Mouse (Mus musculus) frontal cortex, adult 2 months (tissue): ENCODE results near the gene Scube2. TPM values are rescaled to one million over a fixed set of nuclear protein-coding genes. Genes with fewer than 3 reads are reported as not detected.

Experiments
- DNase-seq, 2 experiments: peaks; one replicate each; pipeline ENCODE4 v3.0.0; 2022; ENCODE audit warnings: low spot score in 1 of 2; ENCODE audit errors: extremely low spot score in 1 of 2
- polyA plus RNA-seq: library from polyadenylated mRNA; depleted of rRNA; stranded (reverse); fragments of >200 nt; gene quantifications from 2 replicates; pipeline ENCODE4 v1.2.3, GENCODE M21; 2012

Gene Scube2
- polyA plus RNA-seq, 1 experiment, result 2.4 TPM

DNA sequence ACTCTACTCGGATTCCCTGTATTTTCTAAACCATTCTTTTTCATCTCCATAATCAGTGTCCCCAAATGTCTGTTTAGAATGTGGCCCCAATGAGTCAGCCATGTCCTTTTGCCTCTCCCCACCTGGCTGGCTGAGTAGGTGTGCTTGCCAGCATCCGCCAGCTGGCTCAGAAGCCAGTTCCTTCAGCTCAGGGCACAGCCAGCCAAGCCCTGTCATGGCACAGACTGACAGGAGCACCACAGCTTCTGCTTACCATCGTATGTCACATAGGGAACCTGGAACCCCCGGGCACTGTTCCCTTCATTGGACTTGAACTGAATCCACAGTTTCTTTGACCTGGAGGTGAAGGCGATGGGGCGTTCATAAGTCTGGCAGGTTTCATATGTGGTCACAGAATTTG is 61.1 kb downstream of the Scube2 start:
- DNase-seq, result no peak

DNA sequence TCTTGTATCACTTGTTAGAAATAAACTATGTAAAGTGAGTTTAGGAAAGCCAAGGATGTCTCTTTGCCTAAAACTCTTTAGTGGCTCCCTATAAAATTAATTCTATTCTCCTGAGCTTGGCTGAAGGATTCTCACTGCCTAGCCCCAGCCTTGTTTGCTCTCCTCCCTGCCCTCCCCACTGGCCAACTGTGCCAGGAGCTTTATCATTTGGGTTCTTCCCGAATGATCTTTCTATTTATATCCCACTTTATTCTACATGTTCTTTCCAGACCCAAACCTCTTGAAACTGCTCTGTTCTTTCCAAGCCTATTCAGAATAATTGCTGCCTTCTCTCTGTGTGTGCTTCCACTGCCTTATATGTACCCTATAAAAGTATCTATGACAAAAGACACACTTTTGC is 62.0 kb downstream of the Scube2 start:
- no peak for DNase-seq

DNA sequence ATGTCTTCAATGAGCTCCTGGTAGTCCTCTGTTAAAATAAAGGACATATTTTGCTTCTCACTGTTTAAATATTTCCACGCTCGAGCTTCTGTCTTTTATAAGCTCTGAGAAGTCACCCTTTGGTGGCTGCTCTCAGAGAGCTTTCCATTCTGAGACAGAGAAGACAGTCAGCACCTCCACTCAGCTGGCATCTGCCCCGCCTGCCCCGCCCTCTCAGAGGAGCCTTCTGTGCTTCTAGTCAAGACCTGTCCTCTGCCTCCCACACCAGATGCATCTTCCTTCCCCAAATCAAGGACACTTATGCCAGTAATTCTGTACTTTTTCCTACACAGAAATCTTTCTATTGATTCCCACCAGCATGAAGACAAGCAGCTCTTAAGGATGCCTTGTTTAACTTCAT is 64.9 kb downstream of the Scube2 start:
- peak in 1 of 2 experiments; percentile 63 for DNase-seq

DNA sequence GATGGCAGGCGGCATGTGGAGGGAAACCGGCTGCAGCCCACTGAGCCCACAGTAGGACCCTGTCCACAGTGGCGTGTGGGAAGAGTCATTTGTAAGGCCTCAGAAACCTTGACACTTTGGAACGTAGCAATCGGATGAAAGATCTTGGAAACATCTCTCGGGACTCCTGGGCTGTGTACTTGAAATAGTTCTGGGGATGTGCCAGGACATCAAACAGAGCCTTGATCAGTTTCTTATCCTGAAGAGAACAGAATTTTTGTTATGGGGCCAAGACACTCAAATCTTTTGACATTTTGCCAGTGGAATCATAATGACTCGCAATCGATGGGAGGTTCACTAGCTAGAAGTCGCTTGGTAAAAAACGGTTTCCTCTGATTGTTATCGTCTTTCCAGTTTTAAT is 66.3 kb downstream of the Scube2 start:
- DNase-seq, result no peak

DNA sequence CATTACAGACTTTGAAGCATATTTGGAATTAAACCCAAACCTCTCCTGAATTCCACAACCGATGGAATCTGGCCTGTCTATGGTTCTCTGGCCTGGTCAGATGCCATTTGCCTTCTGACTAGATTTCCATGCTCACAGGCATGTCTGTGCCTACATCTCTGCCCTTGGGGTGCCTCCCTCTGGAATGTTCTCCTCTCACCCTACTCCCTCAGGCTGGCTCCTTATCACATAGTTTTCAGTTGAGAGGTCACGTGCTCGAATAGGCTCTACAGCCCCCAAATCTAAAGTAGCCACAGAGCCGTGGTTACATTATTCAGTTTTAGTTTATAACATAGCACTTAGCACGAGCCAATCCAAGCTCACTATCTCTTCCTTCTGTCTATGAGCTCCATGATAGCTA is 69.9 kb downstream of the Scube2 start:
- DNase-seq, result no peak

DNA sequence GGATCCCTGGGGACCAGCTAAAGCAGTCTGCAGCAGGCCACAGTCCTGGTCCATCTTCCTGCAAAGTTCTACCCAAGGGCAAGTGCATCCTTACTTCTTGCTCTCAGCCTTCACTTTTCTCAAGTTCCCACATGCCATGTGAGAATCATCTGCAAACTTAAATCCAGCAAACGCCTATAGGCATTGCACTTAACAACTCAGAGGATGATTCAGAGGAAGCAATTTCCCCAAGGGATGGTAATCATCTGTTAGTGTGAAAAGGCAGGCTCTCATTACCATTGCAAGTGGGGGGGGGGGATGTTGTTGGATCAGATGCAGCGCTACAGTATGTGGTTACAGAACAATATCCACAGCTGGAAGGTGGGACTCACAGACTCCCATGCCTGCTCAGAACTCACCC is 70.9 kb downstream of the Scube2 start:
- DNase-seq, result peak in 1 of 2 experiments; percentile 50

DNA sequence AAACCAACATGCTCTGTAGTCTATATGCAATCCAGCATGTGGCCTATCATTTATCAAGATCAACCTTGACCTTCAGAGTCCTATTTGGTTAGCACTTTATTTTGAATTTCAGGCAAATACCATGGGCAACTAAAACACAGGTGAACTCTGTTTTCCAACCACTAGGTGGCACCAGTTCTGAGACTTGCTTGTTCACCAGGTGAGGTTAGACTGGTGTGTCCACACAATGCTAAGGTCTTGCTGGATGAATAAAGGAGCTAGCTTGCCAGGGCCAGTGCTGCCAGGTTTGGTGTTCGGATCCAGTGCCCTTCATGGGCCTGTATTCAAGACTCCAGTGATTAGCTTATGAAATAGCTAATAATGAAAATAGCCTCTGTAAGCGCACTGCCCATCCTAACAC is 72.7 kb downstream of the Scube2 start:
- DNase-seq, result peak; percentile 26 to 80

DNA sequence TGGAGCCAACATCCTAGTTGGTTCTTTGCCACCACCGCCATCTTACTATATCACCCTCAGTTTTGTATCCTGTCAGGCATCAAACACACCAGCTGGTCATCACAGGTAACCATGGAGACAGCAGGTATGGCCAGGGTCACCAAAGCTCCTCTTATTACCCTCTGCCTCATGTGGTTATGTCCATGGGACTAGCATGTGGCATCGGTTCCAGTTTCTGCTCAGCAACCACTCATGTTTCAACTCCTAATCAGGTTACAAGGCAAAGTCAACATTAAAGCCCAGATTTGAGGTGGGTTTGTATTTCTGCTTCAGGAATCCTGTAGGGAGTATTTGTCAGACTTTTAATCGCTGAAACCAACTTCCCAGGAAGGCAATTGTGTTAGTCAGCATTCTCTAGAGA is 74.7 kb downstream of the Scube2 start:
- no peak for DNase-seq

DNA sequence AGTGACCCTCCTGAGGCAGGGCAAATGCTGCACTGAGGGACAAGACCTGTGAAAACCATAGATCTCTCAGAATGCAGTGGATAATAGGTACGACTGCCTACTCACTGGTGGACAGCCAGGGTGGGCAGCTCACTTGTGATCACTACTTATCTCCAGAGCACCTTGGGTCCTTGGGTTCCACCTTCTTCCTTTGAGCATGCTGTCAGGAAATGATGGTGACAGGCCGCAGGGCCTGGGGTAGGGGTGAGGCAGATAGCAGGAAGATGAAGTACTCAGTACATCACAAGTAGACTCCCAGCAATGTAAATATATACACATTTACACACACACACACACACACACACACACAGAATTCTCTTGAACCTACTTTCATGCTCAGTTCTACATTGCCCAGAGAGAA is 77.6 kb downstream of the Scube2 start:
- no peak for DNase-seq

DNA sequence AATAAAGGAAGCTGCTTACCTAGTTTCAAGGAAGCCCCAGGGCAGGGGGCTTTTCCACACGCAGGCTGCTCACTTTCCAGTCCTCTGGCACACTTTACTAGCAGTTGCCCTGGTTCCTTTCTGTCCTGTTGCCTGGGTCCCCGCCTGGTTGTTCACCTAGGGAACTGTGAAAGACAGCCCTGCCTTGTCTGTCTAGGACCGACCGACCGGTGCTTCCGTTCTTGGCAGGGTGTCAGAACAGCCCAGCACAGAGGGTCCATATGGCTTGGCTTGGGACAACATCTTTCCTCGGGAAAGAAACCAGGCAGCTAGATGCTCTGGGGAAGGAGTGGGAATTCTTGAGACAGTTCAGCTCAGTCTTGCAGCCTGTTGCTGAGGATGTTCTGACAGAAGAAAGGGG is 82.2 kb downstream of the Scube2 start:
- DNase-seq, result no peak

DNA sequence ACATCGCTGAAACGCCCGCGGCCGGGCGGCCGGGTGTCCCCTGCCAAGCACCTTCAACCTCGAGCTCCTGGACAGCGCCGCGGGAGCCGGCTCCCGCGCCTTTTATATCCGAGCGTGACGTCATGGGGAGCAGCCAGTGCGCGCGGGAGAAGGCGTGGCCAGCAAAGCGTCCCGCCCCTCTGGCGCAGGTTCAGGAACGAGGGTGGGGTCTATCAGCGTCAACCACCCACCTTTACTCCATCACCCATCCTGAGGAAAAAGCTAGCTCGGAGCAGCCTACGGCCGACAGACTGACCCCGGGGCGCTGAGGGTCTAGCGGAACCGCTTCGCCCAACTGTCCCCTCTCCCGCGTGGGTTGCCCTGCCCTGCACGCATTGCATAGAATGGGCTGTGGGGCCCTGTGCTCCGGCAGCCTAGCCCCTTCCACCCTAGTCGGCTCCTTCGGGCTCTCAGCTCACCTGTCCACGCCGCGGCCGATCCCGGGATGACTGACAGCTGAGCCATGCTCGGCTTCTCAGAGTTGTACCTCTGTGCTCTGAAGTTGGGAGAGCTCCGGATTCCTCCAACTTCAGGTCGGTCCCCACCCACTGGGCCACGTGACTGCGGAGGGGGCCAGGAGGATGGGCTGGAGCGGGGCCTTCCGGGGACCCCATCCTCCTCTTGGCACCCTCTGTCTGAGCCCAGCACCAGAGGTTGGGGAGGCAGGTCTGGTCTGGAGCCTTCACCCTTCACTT is 83.8 kb downstream of the Scube2 start, which contains the start of gene Nrip3:
Gene Nrip3, minus strand, starts transcription at position 556 of the 734 bp plus-strand sequence.
- DNase-seq, result peak; percentile 40 to 81

DNA sequence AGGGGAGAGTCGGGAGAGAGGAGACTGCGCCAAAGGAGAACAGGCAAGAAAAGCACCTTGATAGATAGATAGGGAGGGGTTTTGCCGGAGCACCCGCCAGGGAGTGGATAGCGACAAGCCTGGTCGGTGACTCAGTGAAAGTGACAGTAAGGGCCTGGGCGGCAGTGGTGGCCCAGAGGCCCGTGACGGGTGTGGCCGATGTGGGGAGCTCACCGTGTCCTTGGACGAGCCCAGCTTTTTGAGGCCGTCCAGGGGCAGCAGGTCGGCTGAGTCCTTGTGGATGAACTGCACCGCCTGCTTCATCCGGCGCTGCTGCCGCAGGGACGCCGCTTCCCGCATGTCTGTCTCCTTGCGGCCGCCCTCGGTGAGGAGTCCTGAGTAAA is 84.4 kb downstream of the Scube2 start:
- DNase-seq, result no peak

DNA sequence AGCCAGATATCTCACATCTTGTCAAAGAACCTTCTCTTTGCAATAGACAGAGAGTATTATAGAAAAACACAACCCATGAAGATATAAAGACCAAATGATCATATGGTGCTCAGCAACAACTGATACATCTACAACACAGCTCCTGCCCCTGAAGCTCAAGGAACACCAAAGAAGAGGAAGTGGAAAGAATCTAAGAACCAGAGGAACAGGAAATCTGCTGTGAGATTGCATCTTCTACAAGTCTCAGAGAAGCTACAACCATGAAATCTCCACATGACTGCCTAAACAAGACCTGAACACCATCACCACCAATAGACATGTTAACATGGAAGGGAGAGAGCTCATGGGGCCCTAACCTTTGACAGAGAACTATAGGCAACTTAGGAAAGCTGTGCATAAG is 93.2 kb downstream of the Scube2 start:
- DNase-seq, result no peak

DNA sequence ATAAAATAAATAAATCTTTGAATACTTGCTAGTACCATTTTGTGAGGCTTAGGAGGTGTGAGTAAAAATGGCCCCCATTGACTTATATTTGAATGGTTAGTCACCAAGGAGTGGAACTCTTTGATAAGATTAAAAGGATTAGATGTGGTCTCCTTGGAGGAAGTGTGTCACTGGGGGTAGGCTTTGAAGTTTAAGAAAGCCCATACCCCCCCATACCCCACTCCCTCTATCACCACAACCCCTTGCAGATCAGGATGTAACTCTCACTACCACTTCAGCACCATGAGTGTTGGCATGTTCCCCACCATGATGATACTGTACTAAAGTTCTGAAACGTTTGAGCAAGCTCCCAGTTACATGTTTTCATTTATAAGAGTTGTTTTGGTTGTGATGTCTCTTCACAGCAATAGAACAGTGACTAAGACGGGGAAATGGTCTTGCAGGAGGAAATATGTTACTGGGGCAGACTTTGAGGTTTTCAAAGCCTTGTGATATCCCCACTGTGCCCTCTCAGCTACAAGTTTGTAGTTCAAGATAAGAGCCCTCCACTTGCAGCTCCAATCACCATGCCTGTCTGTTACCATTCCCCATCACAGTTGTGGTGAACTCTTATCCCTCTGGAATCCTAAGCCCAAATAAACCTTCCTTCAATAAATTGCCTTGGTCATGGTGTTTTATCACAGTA is 96.6 kb downstream of the Scube2 start:
- DNase-seq, result no peak

DNA sequence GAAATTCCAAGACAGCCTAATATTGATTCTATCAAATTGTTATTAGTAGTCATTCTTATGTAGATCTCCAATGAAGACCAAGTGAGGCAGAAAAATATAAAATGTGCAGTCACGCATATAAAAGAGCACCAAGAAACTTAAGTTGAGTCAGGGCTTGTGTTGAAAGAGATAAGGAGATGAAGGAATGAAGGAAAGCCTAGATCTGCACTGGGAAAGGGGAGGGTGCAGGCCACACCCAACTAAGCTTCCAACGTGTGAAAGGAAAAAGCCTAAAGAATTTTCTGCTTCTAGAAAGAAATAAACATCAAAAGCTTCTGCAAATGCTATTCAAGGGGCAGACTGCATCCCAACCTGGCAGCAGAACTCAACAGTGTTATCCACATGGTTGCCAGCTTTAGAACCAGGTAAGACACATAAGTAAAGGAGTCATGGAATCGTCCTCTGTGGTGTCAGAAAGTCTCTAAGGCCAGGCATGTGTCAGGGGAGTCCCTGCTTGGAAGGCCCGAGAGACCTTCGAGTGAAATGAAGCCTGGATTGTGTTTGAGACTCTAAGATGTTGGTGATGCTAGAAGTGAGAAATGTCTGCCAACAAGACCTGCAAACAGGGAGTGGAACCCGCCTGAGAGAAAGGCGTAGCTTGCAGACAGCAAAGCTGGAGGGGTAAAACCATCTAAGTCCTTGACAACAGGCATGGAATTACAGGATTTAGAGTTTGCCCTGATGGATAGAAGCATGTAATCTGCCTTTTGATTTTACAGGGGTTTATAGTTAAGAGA is 97.7 kb downstream of the Scube2 start:
- DNase-seq, result no peak

DNA sequence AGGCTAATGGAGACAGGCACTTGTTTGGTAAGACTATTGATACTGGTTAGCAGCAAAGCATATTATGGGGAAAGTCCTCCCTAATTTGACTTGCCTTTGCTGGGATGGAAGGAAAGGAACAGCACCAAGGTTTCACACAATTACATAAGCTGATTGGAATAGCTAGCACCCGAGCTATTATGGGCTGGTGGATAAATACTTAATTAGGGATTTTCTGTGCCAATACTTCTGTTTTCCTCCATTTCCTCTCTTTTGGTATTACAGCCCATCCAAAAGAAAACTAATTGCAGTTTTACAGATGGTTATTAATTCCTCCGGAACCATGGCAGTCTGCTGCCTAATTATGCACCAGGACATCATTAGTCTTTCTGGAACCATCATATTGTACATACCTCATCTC is 101.5 kb downstream of the Scube2 start:
- DNase-seq, result no peak

DNA sequence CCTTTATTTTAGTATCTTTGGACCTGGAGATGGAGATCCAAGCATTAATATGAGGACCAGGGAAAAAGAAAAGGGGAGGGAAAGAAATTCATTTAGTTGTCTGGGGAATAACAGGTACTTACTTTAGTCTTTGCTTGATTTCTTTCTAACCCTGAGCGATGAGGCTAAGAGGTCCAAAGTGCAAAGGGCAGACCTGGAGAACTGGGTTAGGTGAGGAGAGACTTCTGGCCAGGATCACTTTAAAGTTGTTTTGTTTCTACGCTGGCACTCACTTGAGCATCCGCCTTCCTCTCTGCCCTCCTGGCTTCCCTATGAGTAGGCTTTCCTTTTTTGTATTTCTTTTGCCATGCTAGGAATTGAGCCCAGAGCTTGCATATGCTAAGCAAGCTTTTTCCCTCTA is 109.2 kb downstream of the Scube2 start:
- no peak for DNase-seq

DNA sequence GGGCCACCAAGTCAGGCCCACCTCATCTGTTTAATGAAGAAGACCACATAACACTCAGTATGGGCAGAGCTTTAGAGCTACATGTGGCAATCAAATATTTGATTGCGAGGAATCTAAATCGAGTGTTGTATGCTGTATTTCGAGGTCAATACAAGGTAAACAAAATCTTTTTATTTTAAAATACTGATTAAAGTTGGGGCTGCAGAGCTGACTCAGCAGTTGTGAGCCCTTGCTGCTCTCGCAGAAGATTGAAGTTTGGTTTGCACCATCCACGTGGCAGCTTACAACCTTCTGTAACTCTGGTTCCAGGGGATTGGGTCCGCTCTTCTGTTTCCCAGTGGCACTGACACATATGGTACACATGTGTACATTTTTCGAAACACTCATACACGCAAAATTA is 111.4 kb downstream of the Scube2 start:
- no peak for DNase-seq

DNA sequence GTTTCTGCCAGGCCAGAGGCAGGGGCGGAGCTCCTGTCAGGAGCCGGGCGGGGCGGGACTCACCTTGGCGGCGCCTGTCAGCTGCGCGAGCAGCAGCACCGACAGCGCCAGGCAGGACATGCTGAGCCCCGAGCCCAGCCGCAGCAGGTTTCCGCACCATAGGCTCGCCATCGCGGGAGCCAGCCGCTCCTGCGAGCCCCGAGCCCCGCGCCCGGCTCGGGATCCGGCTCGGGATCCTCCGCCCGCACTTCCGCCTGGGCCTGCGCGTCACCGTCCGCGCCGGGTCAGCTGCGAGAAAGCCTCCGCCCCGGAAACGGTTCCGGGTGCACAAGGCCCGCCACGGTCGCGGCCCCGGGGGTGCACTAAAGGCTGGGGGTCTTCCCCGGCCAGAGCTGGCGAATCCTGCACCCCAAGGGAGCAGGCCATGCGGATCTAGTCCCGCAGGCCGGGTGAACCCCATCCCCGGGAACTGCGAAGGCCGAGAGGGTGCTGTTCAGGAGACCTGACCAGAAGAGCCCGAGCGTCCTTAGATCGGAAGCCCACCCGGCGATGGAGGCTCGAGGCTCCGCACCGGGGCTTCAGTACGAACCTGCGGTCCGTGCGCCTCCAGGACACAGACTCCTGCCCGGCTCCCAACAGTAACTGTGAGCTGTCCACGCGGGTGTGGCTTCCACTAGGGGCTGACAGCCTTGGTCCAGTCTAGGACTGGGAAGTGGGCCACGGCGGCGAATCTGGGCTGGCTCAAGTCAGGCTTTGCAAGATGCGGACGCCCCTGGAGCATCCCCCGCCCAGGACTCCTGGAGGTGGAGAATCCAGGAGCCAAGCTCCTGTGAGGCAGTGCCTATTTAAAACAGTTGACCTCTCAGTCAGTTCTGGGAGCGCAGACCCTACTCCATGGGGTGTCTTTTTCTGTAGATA is 113.2 kb downstream of the Scube2 start, which contains the start of gene Tmem9b:
Gene Tmem9b, minus strand, starts transcription at position 868 of the 918 bp plus-strand sequence.
- DNase-seq, result peak; percentile 55 to 80

DNA sequence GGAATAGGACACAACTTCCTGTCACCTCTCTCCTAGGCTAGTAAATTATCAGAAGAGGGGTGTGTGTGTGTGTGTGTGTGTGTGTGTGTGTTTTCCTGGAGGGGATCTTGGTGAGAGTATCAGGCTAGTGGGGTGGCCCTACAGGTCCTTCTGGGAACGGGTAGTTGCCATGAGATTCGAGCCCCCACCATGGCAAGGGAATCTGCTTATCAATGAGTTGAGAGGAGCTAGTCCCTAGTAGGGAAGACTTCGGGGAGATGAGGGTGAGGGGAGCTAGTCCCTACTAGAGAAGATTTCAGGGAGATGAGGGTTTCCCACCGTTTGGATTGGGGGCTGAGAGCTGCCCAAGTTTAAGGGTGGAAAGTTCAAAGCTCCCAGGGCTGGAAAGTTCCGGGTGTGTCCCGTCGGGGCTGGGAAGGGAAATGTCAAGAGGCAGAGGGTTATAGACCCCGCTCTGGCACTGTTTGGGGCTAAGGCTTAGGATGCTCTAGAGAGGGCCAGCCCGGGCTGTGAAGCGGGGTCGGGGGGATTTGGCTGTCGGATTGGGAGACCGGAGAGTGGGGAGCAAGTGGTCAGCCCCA is 114.0 kb downstream of the Scube2 start:
- no peak for DNase-seq
